Mouse (Mus musculus) forebrain, embryonic 12.5 days (tissue): ENCODE data around the gene Cep170. TPM values are rescaled to one million over a fixed set of nuclear protein-coding genes. Genes with fewer than 3 reads are reported as not detected.

Source experiments
- ATAC-seq: fragments of 200-750 bp; cut with Nextera tagmentation; 2 replicates; pipeline ENCODE4 v1.8.0; 2017; ENCODE audit warnings: moderate TSS enrichment; ENCODE audit not compliant: low FRiP score
- H3K27ac ChIP-seq: fragments of 300-500 bp; sonication (generic); 2 replicates; pipeline ENCODE4 v1.5.1; 2016; ENCODE audit warnings: mild to moderate bottlenecking
- H3K27me3 ChIP-seq: fragments of 300-500 bp; sonication (generic); 2 replicates; pipeline ENCODE4 v1.6.1; 2016; ENCODE audit warnings: mild to moderate bottlenecking
- H3K36me3 ChIP-seq: fragments of 300-500 bp; sonication (generic); replicated peaks from 2 replicates; pipeline ENCODE4 v1.6.1; 2016; ENCODE audit warnings: mild to moderate bottlenecking
- H3K4me1 ChIP-seq: fragments of 300-500 bp; sonication (generic); 2 replicates; pipeline ENCODE4 v1.6.1; 2016
- H3K4me2 ChIP-seq: fragments of 300-500 bp; sonication (generic); 2 replicates; pipeline ENCODE4 v1.6.1; 2016; ENCODE audit warnings: mild to moderate bottlenecking, moderate library complexity
- H3K4me3 ChIP-seq: fragments of 300-500 bp; sonication (generic); replicated peaks from 2 replicates; pipeline ENCODE4 v1.5.1; 2016; ENCODE audit warnings: mild to moderate bottlenecking
- H3K9ac ChIP-seq: fragments of 300-500 bp; sonication (generic); 2 replicates; pipeline ENCODE4 v1.6.1; 2016; ENCODE audit warnings: mild to moderate bottlenecking
- H3K9me3 ChIP-seq: fragments of 300-500 bp; sonication (generic); 2 replicates; pipeline ENCODE4 v1.6.1; 2016
- WGBS: fragments of 180-500 bp; shearing (Covaris S2); methylation state at CpG from one replicate; pipeline ENCODE4 v1.1.7; 2016; 5-methylcytosine and 5-hydroxymethylcytosine counted together
- polyA plus RNA-seq: library from polyadenylated mRNA; unstranded; fragments of >200 nt; fragmentation: Nextera tagmentation; extraction: Ambion mirVana; gene quantifications from 2 replicates; pipeline ENCODE4 v1.2.1, GENCODE M21; 2016

The Cep170 gene
- polyA plus RNA-seq, 1 experiment from 2014 or later: 104 TPM

DNA sequence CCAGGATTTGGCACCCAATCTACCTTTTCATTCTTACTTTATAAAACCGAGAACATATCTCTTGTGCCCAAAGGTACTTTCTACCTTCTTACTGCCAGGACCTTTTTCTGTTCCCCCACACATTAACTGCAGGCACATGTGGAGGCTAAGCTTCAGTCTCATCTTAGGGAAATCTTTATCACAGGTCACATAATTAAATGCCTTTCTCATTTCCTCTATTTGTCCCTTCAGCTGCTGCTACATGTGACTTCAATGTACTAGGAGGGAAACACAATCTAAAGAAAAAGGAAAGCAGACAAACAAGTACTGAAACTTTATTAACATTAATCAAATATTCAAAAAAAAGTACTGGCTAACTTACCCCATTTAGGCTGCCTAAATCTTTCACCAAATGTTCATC, 21.7 kb downstream of the Cep170 start:
- peaks cover 26% of the 10 kb centered on the region for H3K36me3 ChIP-seq
- 96% methylated on average over 1 of the region's 1 CpGs for WGBS
- ATAC-seq: no peak

DNA sequence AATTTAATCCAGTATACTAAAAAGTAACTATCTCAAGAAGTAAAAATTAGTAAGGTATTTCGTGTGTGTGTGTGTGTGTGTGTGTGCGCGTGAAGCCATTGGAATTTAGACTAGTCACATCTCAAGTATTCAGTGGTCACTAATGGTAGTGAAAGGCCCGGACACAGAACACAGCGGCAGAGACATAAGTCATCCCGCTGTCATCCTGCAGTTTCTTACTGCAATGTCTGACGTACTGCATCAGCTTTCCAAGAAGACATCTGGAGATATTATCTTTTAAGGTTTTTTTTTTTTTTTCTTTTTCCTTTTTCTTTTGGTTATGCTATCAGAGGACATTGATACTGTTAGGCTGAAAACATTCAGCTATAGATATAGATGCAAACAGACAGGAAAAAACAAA, 24.5 kb downstream of the Cep170 start:
- Histone ChIP-seq H3K9me3 (no peaks in the 10 kb centered on the region), H3K9ac (no peak overlapping the region), H3K36me3 (peaks cover 37% of the 10 kb centered on the region), H3K4me1 (peaks cover 2% of the 10 kb centered on the region; the same call in 1 of the 2 replicates), H3K27me3 (no peaks in the 10 kb centered on the region), H3K27ac (no peak overlapping the region), H3K4me3 (no peak overlapping the region), H3K4me2 (no peak overlapping the region)
- ATAC-seq: no peak
- 94% methylated on average over 7 of the region's 7 CpGs for WGBS

More for the DNA sequence above, 21.7 kb downstream of the Cep170 start:
- Histone ChIP-seq H3K4me1 (peaks cover 4% of the 10 kb centered on the region; the same call in 1 of the 2 replicates), H3K9ac (no peak overlapping the region), H3K4me2 (no peak overlapping the region), H3K27me3 (no peaks in the 10 kb centered on the region), H3K27ac (no peak overlapping the region), H3K9me3 (no peaks in the 10 kb centered on the region), H3K4me3 (no peak overlapping the region)

DNA sequence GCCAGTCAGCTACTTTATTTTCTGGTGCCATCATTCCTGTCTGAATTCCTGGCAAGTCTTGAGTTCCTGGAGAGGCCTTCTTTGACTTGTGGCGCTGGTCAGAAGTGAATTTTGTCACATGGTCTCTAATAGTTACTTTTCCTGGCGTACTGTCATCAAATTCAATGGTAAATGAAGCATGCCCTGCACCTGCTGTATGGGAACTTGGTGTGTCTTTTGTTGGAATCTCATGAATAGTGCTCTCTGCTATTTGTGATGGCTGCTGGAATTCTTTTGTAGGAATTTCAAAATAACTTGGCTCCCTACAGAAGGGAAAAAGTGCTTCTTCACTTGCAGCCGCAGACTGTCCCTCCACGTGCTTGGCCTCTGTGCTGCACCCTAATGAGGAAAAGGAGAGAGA, 39.3 kb downstream of the Cep170 start:
- no peak overlapping the region for H3K27ac ChIP-seq
- peaks cover 45% of the 10 kb centered on the region for H3K36me3 ChIP-seq
- H3K4me1 ChIP-seq: no peaks in the 10 kb centered on the region
- no peak overlapping the region for H3K4me2 ChIP-seq
- ATAC-seq: no peak
- H3K9me3 ChIP-seq: no peaks in the 10 kb centered on the region
- no peak overlapping the region for H3K4me3 ChIP-seq
- 59% methylated on average over 4 of the region's 4 CpGs for WGBS
- H3K9ac ChIP-seq: no peak overlapping the region
- H3K27me3 ChIP-seq: no peaks in the 10 kb centered on the region

DNA sequence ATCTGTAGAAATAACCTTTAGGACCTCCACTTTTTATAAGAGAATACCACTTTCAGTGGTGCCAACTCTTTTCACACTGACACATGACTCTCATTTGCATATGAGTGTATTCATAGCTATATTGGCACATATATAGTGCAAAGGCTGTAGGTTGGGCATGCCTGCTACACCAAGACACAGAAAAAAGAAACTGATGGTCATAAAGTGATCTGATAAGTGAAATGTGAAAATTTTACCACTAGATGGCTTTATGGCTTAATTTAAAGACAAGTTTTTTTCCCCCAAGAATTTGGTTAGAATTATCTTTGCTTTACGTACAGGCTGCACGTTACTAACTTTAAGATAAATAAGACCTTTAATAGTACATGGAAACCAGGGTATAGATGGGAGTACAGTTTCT, 51.6 kb downstream of the Cep170 start:
- no peak for ATAC-seq
- H3K4me2 ChIP-seq: no peak overlapping the region
- no peak overlapping the region for H3K9ac ChIP-seq
- no peak overlapping the region for H3K4me3 ChIP-seq
- 93% methylated on average over 2 of the region's 2 CpGs for WGBS
- no peaks in the 10 kb centered on the region for H3K9me3 ChIP-seq
- no peaks in the 10 kb centered on the region for H3K4me1 ChIP-seq
- H3K36me3 ChIP-seq: peaks cover 18% of the 10 kb centered on the region
- no peak overlapping the region for H3K27ac ChIP-seq
- H3K27me3 ChIP-seq: no peaks in the 10 kb centered on the region

- no peaks in the 10 kb centered on the region for H3K9me3 ChIP-seq
- no peaks in the 10 kb centered on the region for H3K4me1 ChIP-seq
- no peak overlapping the region for H3K9ac ChIP-seq
- no peak overlapping the region for H3K27ac ChIP-seq
- 98% methylated on average over 1 of the region's 1 CpGs for WGBS
- H3K4me2 ChIP-seq: no peak overlapping the region
- ATAC-seq: no peak
- no peaks in the 10 kb centered on the region for H3K27me3 ChIP-seq
- peaks cover 32% of the 10 kb centered on the region for H3K36me3 ChIP-seq
- no peak overlapping the region for H3K4me3 ChIP-seq
Observed at GRCm38 (mm10) chr1:176760673-176761072, 53.2 kb downstream of the Cep170 start.

- Histone ChIP-seq H3K27ac (no peak overlapping the region), H3K4me2 (no peak overlapping the region), H3K4me3 (no peak overlapping the region), H3K27me3 (no peaks in the 10 kb centered on the region), H3K9ac (no peak overlapping the region), H3K4me1 (0 out of 2 replicates have a peak, but pooled peaks cover 4% of the 10 kb centered on the region), H3K9me3 (no peaks in the 10 kb centered on the region), H3K36me3 (peaks cover 39% of the 10 kb centered on the region)
- 95% methylated on average over 9 of the region's 9 CpGs for WGBS
- ATAC-seq: no peak
Observed at GRCm38 (mm10) chr1:176755586-176755985, 58.3 kb downstream of the Cep170 start.

DNA sequence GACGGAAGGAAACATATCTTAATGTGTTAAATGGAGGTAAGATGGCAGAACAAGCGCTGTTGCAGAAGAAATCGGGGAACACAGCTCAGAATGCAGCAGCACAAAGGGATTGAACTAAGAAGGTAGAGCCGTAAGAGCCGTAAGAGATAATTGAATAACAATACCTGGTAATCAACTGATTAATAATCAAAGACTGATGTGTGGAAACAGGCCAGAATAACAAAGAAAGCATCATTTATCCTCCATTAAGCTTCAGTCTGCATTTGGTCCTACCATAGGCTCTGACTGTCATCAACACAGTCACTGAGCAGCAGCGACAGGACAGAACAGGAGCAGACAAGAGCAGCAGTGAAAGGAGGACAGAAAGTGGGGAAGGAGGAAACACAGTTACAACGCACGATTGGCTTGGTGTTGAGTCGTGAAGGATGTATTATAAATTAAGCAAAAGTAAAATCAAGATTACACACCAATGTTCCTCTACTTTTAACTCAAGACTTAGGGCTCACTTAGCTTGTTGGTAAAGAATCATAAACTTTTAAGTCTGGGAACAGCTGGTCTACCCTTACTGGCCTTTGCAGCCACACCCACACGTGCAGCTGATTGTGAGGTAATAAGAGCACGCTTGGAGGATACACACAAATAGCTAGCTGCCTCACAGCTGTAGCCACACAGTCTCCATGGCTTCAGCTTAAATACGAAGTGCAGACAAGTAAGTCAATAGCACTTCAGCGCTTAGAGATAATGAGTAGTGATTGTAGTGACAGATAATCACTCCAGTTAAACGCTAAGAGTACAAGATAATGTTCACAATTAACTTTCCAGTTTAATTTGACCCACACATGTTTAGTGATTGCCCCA, 59.8 kb downstream of the Cep170 start:
- Histone ChIP-seq H3K27me3 (no peaks in the 10 kb centered on the region), H3K4me3 (no peak overlapping the region), H3K9ac (no peak overlapping the region), H3K9me3 (no peaks in the 10 kb centered on the region), H3K4me2 (no peak overlapping the region), H3K36me3 (peaks cover 41% of the 10 kb centered on the region), H3K4me1 (0 out of 2 replicates have a peak, but pooled peaks cover 4% of the 10 kb centered on the region), H3K27ac (0 out of 2 replicates have a peak overlapping the region, but pooled peaks have one; percentile 2)
- 57% methylated on average over 14 of the region's 14 CpGs for whole genome bisulfite sequencing
- ATAC-seq: peak; percentile 79; the same call in 1 of the 2 replicates

DNA sequence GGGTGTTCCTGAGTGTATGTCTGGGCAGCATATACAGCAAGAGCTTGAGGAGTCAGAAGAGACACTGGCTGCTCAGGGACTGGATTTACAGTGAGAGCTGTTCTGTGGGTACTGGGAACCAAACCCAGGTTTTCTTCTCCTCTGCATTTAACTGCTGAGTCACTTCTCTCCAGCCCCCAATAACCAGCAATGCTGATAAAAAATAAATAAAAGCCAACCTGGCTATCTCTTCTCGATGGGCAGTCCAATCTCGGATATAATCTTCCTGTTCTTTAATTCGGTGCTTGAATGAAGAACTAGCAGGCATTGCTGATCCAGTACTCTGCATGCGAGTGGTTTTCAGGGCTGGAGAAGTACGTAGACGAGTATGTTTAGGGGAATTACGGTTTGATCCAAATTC, 64.2 kb downstream of the Cep170 start:
- 94% methylated on average over 7 of the region's 7 CpGs for WGBS
- no peaks in the 10 kb centered on the region for H3K9me3 ChIP-seq
- H3K4me3 ChIP-seq: no peak overlapping the region
- no peak overlapping the region for H3K4me2 ChIP-seq
- no peak overlapping the region for H3K9ac ChIP-seq
- no peak overlapping the region for H3K27ac ChIP-seq
- H3K36me3 ChIP-seq: peaks cover 16% of the 10 kb centered on the region
- ATAC-seq: no peak
- H3K27me3 ChIP-seq: no peaks in the 10 kb centered on the region
- H3K4me1 ChIP-seq: 0 out of 2 replicates have a peak, but pooled peaks cover 4% of the 10 kb centered on the region

DNA sequence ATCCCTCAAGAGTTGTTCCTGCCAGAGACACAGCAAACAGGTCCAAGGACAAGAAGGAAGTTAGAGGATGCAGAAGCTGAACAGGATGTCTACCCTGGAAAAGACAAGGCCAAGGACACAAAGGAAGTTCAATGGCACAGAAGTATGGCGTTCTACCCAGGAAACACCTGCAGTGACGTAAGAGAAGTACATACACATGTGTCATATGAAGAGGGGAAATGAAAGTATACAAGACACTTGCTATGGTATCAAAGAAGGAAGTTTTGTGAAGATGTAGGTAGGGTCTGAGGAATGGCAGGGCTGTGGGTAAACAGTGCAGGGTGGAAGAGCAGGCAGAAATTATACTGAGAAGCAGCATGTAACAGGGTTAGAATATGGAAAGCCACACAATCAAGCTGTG, 81.0 kb downstream of the Cep170 start:
- H3K4me1 ChIP-seq: no peaks in the 10 kb centered on the region
- 97% methylated on average over 2 of the region's 2 CpGs for WGBS
- no peak overlapping the region for H3K9ac ChIP-seq
- H3K27me3 ChIP-seq: no peaks in the 10 kb centered on the region
- H3K4me2 ChIP-seq: no peak overlapping the region
- peaks cover 55% of the 10 kb centered on the region for H3K36me3 ChIP-seq
- no peaks in the 10 kb centered on the region for H3K9me3 ChIP-seq
- no peak for ATAC-seq
- H3K27ac ChIP-seq: no peak overlapping the region
- no peak overlapping the region for H3K4me3 ChIP-seq

GRCm38 (mm10) chr1:176730528-176730927, 83.3 kb downstream of the Cep170 start:
- 95% methylated on average over 2 of the region's 2 CpGs for WGBS
- Histone ChIP-seq H3K9ac (no peak overlapping the region), H3K4me1 (no peaks in the 10 kb centered on the region), H3K27ac (no peak overlapping the region), H3K36me3 (peaks cover 40% of the 10 kb centered on the region), H3K27me3 (no peaks in the 10 kb centered on the region), H3K9me3 (no peaks in the 10 kb centered on the region), H3K4me3 (no peak overlapping the region), H3K4me2 (no peak overlapping the region)
- no peak for ATAC-seq

- Histone ChIP-seq H3K36me3 (peaks cover 26% of the 10 kb centered on the region), H3K9ac (no peak overlapping the region), H3K4me3 (no peak overlapping the region), H3K27ac (no peak overlapping the region), H3K9me3 (no peaks in the 10 kb centered on the region), H3K4me1 (no peaks in the 10 kb centered on the region), H3K4me2 (no peak overlapping the region), H3K27me3 (no peaks in the 10 kb centered on the region)
- WGBS: 97% methylated on average over 2 of the region's 2 CpGs
- no peak for ATAC-seq
Observed at GRCm38 (mm10) chr1:176727372-176727771, 86.5 kb downstream of the Cep170 start.

- Histone ChIP-seq H3K27ac (no peak overlapping the region), H3K9me3 (no peaks in the 10 kb centered on the region), H3K4me2 (no peak overlapping the region), H3K4me1 (no peaks in the 10 kb centered on the region), H3K36me3 (0 out of 2 replicates have a peak, but pooled peaks cover 4% of the 10 kb centered on the region), H3K4me3 (no peak overlapping the region), H3K9ac (no peak overlapping the region), H3K27me3 (no peaks in the 10 kb centered on the region)
- ATAC-seq: no peak
- 96% methylated on average over 18 of the region's 20 CpGs for WGBS
Observed at GRCm38 (mm10) chr1:176724771-176725170, 89.1 kb downstream of the Cep170 start.
